Mouse (Mus musculus): ENCODE measurements around the gene Cadps2.

Cadps2 gene

DNA sequence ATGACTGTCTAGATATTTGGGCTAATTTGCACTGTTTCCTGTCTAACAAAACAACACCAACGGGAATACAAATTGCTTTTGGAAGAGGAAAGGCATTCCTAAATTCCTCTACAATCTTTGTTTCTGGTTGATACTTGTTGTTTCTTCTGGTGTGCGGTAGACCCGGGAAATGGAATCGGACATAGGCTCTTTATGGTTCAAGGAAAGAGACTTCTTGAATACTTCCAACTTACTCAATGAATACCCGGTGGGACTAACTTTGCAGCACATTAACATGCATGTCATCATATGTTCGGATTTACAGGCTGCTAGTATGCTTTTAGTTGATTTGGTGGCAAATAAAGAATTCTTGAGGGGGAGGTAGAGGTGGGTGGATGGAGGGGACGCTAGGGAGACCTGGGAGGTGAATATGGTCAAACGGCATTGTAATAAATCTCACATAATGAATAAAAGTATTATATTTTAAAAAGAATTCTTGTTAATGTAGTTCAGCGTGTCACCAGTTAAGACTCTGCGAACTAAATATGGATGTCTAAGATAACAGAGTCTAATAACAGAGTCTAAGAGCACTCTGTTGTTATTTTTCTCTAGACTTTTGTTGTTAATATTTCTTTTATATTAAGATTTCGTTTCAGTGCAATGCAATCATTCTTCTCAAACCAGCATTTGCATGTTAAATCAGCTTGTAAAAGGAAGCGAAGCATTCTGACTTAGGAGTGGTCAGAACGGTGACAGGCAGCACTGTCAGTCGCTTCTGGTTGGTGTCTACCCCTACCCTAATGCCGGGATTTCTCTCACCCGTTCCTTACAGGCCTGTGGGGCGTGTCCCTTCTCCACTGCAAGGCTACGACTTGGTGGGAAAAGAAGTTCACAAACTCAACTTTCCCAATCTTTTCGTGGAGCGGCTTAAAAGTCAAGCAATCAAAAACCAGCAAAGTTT lies 586.8 kb downstream of the Cadps2 start:
- DNase-seq (ENCODE audit: low spot score), result no peak

DNA sequence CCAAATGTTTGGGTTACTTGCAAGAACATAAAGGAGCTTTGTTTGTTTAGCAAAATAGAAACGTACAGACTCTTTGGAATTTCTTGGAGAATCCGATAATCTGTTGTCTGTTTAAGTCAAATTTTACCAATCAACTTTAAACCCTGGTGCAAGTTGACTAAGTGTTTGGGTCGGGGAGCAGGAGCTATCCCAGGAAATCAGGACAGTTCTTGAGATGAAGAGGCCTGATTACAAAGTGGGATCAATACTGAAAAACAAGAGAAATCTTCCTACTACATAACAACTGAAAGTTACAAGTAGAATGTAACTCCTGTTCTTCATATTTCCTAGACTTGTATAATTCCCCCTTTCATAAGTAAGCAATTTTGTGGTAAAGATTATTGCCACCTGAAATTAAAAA lies 587.8 kb downstream of the Cadps2 start:
- DNase-seq (ENCODE audit: low spot score), result no peak

DNA sequence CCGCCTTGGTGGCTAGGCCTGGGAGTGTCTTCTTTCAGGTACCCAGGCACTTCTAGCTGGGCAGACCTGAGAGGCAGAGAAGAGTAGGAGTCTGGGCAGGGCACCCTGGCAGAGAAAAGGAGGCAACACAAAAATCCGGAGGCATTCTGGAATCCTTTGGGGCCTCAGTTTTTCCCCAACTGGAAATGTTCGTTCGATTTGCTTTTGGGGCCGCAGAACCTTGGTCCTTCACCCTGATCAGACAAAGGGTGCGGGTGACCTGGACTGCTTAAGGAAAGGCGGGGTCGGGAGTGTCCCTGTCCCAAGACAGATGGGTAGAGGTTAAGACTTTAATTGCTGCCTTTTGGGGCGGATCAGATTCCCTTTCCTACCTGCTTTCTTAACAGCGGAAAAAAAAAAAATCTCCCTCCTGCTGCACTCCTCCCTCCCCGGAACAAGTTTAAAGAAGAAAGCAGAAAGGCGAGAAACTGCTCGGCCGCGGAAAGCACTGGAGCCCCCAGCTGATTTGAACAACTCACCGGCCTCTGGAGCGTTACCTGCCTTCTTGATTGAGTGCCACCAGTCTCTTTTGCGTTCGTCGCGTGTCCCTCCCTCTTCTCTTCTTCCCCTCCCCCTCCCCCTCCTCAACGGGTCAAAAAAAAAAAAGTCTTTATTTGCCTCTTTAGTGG lies 588.8 kb downstream of the Cadps2 start:
- no peak for DNase-seq (ENCODE audit: low spot score)

DNA sequence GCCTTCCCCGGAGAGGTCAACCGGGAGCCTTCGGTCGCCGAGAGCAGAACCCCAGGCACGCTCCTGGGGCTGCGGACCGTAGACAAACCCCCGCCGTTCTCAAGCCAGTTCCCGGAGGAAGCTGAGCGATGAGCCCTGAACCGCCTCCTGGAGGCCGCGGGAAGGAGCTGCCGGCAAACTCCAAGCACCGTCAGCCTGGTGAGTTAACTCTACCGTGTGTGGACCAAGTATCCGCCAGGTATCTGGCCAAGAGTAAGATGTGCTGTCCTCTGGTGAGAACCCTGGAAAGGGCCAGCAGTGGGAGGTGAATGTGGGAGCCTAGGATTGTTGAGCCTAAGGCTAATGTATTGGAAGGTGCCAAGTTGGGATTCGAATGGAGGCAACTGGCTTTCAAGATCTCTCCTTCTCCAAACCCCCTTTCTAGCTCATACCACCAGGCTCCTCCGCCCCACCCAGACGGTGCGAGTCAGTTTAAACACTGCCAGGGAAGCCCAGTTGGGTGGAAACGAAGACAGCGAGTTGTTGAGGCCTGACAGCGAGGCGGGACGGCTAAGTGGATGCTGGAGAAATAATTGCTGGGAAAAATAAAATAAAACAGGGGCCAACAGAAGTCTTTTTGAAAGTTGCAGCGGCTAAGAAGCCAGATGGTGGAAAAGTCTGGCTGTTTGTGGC lies 589.5 kb downstream of the Cadps2 start:
- DNase-seq (ENCODE audit: low spot score), result no peak

GRCm38 (mm10) chr6:23249053-23249401 lies 590.2 kb downstream of the Cadps2 start:
- DNase-seq (ENCODE audit: low spot score), result no peak

GRCm38 (mm10) chr6:23248313-23249052 lies 590.7 kb downstream of the Cadps2 start, which contains the start of gene Fezf1:
TSS of gene Fezf1 (minus strand) at chr6:23248362.
- DNase-seq (ENCODE audit: low spot score), result no peak

GRCm38 (mm10) chr6:23247512-23248312 lies 591.5 kb downstream of the Cadps2 start:
- no peak for DNase-seq (ENCODE audit: low spot score)

- DNase-seq (ENCODE audit: low spot score), result no peak
These were observed 592.3 kb downstream of the Cadps2 start for GRCm38 (mm10) chr6:23246790-23247511.

DNA sequence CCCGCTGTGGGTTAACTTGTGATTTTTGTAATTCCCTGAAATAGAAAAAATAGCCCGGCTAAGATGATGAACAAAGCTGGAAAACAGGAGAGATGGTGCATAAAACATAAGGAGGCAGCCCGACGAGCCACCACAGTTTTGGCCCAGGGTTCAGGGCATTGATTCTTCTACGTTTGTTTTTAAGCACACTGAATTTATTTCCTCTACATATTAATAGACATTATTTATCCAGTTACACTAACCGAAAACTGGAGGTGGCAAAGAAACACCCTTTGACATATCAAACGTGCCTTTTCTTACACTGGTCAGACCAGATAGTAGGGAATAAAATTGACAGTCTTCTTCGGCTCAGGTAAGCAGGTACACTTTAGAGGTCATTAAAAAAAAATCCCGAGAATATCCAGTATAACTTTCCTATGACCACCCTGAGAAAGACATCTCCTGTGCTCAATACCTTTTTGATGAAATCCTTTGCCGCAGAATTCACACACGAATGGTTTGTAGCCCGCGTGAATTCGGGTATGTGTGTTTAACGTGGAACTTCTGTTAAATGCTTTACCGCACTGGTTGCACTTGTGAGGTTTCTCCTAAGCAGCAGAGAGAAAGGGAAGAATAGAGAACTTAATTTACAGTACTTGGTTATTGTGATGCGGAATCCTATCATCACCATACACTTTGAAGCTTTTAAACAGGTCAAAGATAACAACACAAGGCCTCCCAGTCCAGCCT lies 593.0 kb downstream of the Cadps2 start:
- DNase-seq (ENCODE audit: low spot score), result no peak

GRCm38 (mm10) chr6:23245545-23246011 lies 593.6 kb downstream of the Cadps2 start:
- no peak for DNase-seq (ENCODE audit: low spot score)

- DNase-seq (ENCODE audit: low spot score), result no peak
These were observed 594.1 kb downstream of the Cadps2 start for GRCm38 (mm10) chr6:23245121-23245520.

GRCm38 (mm10) chr6:23243821-23244760 lies 595.1 kb downstream of the Cadps2 start:
- DNase-seq (ENCODE audit: low spot score), result no peak

All from c-Kit-positive CD71-positive TER-119-positive erythroid progenitor cells, embryonic 14.5 days (primary cell).